Mouse (Mus musculus) limb, embryonic 15.5 days (tissue): Measurements from ENCODE around the gene Phip. TPM values are rescaled to one million over a fixed set of nuclear protein-coding genes. Genes with fewer than 3 reads are reported as not detected.

Experiments used
- ATAC-seq: fragments of 200-750 bp; cut with Nextera tagmentation; 2 replicates; pipeline ENCODE4 v1.8.0; 2017; ENCODE audit warnings: low read depth, moderate TSS enrichment; ENCODE audit not compliant: insufficient number of reproducible peaks, low FRiP score, low TSS enrichment
- H3K27ac ChIP-seq: fragments of 300-500 bp; sonication (generic); 2 replicates; pipeline ENCODE4 v1.5.1; 2015; ENCODE audit warnings: moderate library complexity, mild to moderate bottlenecking, inconsistent platforms
- H3K27me3 ChIP-seq: fragments of 300-500 bp; sonication (generic); 2 replicates; pipeline ENCODE4 v1.6.1; 2015; ENCODE audit warnings: inconsistent platforms
- H3K36me3 ChIP-seq: fragments of 300-500 bp; sonication (generic); 2 replicates; pipeline ENCODE4 v1.6.1; 2015; ENCODE audit warnings: inconsistent platforms
- H3K4me1 ChIP-seq: fragments of 300-500 bp; sonication (generic); 2 replicates; pipeline ENCODE4 v1.6.1; 2015; ENCODE audit warnings: inconsistent platforms
- H3K4me2 ChIP-seq: fragments of 300-500 bp; sonication (generic); 2 replicates; pipeline ENCODE4 v1.6.1; 2015; ENCODE audit warnings: mild to moderate bottlenecking, inconsistent platforms
- H3K4me3 ChIP-seq: fragments of 300-500 bp; sonication (generic); 2 replicates; pipeline ENCODE4 v1.5.1; 2015; ENCODE audit warnings: mild to moderate bottlenecking, inconsistent platforms
- H3K9ac ChIP-seq: fragments of 300-500 bp; sonication (generic); 2 replicates; pipeline ENCODE4 v1.6.1; 2015; ENCODE audit warnings: inconsistent platforms
- H3K9me3 ChIP-seq: fragments of 300-500 bp; sonication (generic); 2 replicates; pipeline ENCODE4 v1.6.1; 2016; ENCODE audit warnings: inconsistent platforms
- WGBS: fragments of 180-500 bp; shearing (Covaris S2); methylation state at CpG from one replicate; pipeline ENCODE4 v1.1.7; 2015; 5-methylcytosine and 5-hydroxymethylcytosine counted together
- polyA plus RNA-seq: library from polyadenylated mRNA; unstranded; fragments of >200 nt; fragmentation: Nextera tagmentation; extraction: Ambion mirVana; gene quantifications from 2 replicates; pipeline ENCODE4 v1.2.1, GENCODE M21; 2015

Gene Phip
- polyA plus RNA-seq, 1 experiment from 2014 or later, result 87.9 TPM

DNA sequence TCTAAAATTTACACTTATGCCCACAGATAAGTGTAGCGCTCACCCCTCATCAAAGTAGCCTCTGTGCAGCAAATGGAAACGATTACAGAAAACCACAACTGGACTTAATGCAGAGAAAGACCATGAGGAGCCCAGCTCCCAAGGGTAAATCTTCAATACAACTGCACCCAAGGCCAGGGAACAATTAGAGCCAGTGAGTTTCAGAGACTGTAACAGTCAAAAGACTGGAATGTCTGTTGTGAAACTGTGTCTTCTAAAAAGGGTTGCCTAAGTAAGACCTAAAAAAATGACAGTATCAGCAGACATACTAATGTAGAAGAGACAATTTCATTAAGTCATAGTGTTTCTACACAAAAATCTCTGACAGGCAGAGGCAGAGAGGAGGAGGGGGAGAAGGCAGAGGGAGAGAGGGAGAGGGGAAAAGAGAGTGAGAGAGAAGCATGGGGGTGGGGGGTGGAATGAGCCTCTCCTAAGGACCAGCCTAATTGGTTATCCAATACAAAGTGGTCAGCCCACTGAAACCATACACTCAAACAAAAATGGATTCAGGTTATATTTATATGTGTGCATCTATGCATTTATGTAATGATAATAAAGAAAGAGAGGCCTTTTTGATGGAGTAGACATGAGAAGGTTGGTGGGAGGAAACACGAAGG lies 113.4 kb downstream of the Phip start:
- no peaks in the 10 kb centered on the region for H3K27me3 ChIP-seq
- H3K4me2 ChIP-seq, result no peak overlapping the region
- no peaks in the 10 kb centered on the region for H3K36me3 ChIP-seq
- ATAC-seq, result no peak
- WGBS, result 83% methylated on average over 3 of the region's 3 CpGs
- H3K4me3 ChIP-seq, result no peak overlapping the region
- peak overlapping the region; percentile 43; the same call in 1 of the 2 replicates for H3K27ac ChIP-seq
- H3K9me3 ChIP-seq, result no peaks in the 10 kb centered on the region
- H3K4me1 ChIP-seq, result peaks cover 3% of the 10 kb centered on the region; the same call in 1 of the 2 replicates
- no peak overlapping the region for H3K9ac ChIP-seq

GRCm38 (mm10) chr9:82861316-82861715 lies 114.0 kb downstream of the Phip start:
- H3K4me1 ChIP-seq, result peaks cover 3% of the 10 kb centered on the region; the same call in 1 of the 2 replicates
- H3K4me2 ChIP-seq, result no peak overlapping the region
- H3K4me3 ChIP-seq, result no peak overlapping the region
- no peaks in the 10 kb centered on the region for H3K36me3 ChIP-seq
- H3K27ac ChIP-seq, result peak overlapping the region; percentile 43; the same call in 1 of the 2 replicates
- H3K27me3 ChIP-seq, result no peaks in the 10 kb centered on the region
- no peaks in the 10 kb centered on the region for H3K9me3 ChIP-seq
- no peak for ATAC-seq
- whole genome bisulfite sequencing, result 56% methylated on average over 4 of the region's 4 CpGs
- H3K9ac ChIP-seq, result no peak overlapping the region

DNA sequence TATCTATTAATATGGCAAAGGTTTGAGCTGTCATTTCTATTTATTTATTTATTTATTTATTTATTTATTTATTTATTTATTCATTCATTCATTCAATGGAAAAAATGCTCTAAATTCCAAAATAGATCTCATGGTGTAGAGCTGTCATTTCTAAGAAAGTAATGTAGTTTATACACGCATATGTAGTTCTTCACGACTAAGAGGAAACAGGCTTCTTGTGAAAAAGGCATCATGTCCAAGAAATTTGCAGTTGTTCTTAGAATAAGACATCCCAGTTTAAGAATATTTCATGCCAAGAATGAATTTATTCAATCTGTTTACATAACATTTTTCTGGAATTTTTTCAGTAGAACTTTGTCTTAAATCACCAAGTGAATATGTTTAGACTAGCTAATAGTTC lies 114.5 kb downstream of the Phip start:
- no peaks in the 10 kb centered on the region for H3K9me3 ChIP-seq
- H3K4me2 ChIP-seq, result no peak overlapping the region
- no peak overlapping the region for H3K27ac ChIP-seq
- WGBS, result 84% methylated on average over 2 of the region's 2 CpGs
- H3K9ac ChIP-seq, result no peak overlapping the region
- H3K4me1 ChIP-seq, result peaks cover 3% of the 10 kb centered on the region; the same call in 1 of the 2 replicates
- no peak overlapping the region for H3K4me3 ChIP-seq
- no peaks in the 10 kb centered on the region for H3K27me3 ChIP-seq
- H3K36me3 ChIP-seq, result no peaks in the 10 kb centered on the region
- ATAC-seq, result no peak

- H3K27ac ChIP-seq, result no peak overlapping the region
- H3K4me1 ChIP-seq, result no peaks in the 10 kb centered on the region
- 63% methylated on average over 4 of the region's 4 CpGs for WGBS
- H3K4me3 ChIP-seq, result no peak overlapping the region
- no peaks in the 10 kb centered on the region for H3K9me3 ChIP-seq
- no peak overlapping the region for H3K9ac ChIP-seq
- no peak overlapping the region for H3K4me2 ChIP-seq
- no peaks in the 10 kb centered on the region for H3K36me3 ChIP-seq
- H3K27me3 ChIP-seq, result no peaks in the 10 kb centered on the region
- no peak for ATAC-seq
Observed at GRCm38 (mm10) chr9:82856241-82856640, 119.1 kb downstream of the Phip start.

- H3K4me1 ChIP-seq, result no peaks in the 10 kb centered on the region
- no peaks in the 10 kb centered on the region for H3K9me3 ChIP-seq
- no peak overlapping the region for H3K27ac ChIP-seq
- WGBS, result 41% methylated on average over 3 of the region's 3 CpGs
- no peak overlapping the region for H3K4me3 ChIP-seq
- H3K36me3 ChIP-seq, result no peaks in the 10 kb centered on the region
- H3K9ac ChIP-seq, result no peak overlapping the region
- no peaks in the 10 kb centered on the region for H3K27me3 ChIP-seq
- no peak overlapping the region for H3K4me2 ChIP-seq
- no peak for ATAC-seq
Observed at GRCm38 (mm10) chr9:82854973-82855614, 120.2 kb downstream of the Phip start.

DNA sequence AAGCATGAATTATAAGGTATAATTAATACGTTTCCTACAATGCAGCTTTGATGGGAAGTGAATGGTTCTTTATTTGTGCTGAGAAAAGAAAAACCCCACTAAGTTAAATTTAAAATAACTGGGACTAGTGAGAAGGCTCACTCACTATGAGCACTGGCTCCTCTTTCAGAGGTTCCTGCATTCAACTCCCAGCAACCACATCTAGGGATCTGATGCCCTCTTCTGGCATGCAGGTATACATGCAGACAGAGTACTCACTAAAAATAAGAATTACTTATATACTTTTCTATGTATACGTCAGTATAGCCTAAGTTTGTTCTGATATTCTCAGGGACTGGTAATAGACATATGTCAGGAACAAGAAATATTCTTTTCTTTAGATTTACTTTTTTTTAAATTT lies 121.3 kb downstream of the Phip start:
- H3K27me3 ChIP-seq, result no peaks in the 10 kb centered on the region
- H3K36me3 ChIP-seq, result no peaks in the 10 kb centered on the region
- ATAC-seq, result no peak
- H3K9ac ChIP-seq, result no peak overlapping the region
- no peak overlapping the region for H3K4me2 ChIP-seq
- no peaks in the 10 kb centered on the region for H3K9me3 ChIP-seq
- no peak overlapping the region for H3K4me3 ChIP-seq
- H3K27ac ChIP-seq, result no peak overlapping the region
- H3K4me1 ChIP-seq, result no peaks in the 10 kb centered on the region
- WGBS, result 45% methylated on average over 2 of the region's 2 CpGs

GRCm38 (mm10) chr9:82842671-82843070 lies 132.6 kb downstream of the Phip start:
- Histone ChIP-seq H3K9me3 (no peaks in the 10 kb centered on the region), H3K27ac (no peak overlapping the region), H3K9ac (no peak overlapping the region), H3K4me2 (no peak overlapping the region), H3K4me1 (no peaks in the 10 kb centered on the region), H3K27me3 (no peaks in the 10 kb centered on the region), H3K36me3 (peaks cover 12% of the 10 kb centered on the region; the same call in 1 of the 2 replicates), H3K4me3 (no peak overlapping the region)
- WGBS, result 78% methylated on average over 4 of the region's 4 CpGs
- ATAC-seq, result no peak

DNA sequence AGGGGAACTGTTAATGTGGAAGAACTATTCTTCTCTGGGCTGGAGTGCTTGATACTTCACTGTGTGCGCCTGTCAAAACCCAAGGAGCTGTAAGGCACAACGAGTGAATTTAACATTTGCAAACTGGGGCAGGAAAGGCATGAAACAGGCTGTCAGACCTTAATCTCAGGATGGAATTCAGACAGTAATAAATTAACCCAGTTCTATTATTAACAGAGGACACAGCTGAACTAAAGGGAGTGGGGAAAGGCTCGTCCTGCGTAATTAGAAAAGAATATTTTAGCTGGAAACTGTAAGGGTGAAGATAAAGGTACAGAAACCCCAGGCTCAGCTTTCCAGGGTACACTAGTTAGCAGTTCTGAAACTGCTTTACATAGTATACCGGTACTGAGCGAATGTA lies 139.4 kb downstream of the Phip start:
- WGBS, result 65% methylated on average over 6 of the region's 6 CpGs
- no peak overlapping the region for H3K27ac ChIP-seq
- no peaks in the 10 kb centered on the region for H3K27me3 ChIP-seq
- H3K9ac ChIP-seq, result no peak overlapping the region
- H3K4me3 ChIP-seq, result no peak overlapping the region
- no peaks in the 10 kb centered on the region for H3K9me3 ChIP-seq
- no peak overlapping the region for H3K4me2 ChIP-seq
- no peak for ATAC-seq
- H3K36me3 ChIP-seq, result peaks cover 10% of the 10 kb centered on the region; the same call in 1 of the 2 replicates
- H3K4me1 ChIP-seq, result no peaks in the 10 kb centered on the region

GRCm38 (mm10) chr9:82831891-82832290 lies 143.4 kb downstream of the Phip start:
- Histone ChIP-seq H3K9me3 (no peaks in the 10 kb centered on the region), H3K4me1 (peaks cover 4% of the 10 kb centered on the region; the same call in 1 of the 2 replicates), H3K4me2 (no peak overlapping the region), H3K27me3 (no peaks in the 10 kb centered on the region), H3K27ac (no peak overlapping the region), H3K4me3 (no peak overlapping the region), H3K36me3 (no peaks in the 10 kb centered on the region), H3K9ac (no peak overlapping the region)
- no peak for ATAC-seq
- 40% methylated on average over 4 of the region's 4 CpGs for WGBS

- H3K4me1 ChIP-seq, result peaks cover 4% of the 10 kb centered on the region; the same call in 1 of the 2 replicates
- H3K27me3 ChIP-seq, result no peaks in the 10 kb centered on the region
- H3K36me3 ChIP-seq, result 0 out of 2 replicates have a peak, but pooled peaks cover 4% of the 10 kb centered on the region
- H3K9ac ChIP-seq, result peak overlapping the region; percentile 62
- peak overlapping the region; percentile 86 for H3K4me3 ChIP-seq
- ATAC-seq, result peak; percentile 89
- H3K4me2 ChIP-seq, result peak overlapping the region; percentile 57
- under 1% methylated on average over 65 of the region's 65 CpGs for WGBS
- no peaks in the 10 kb centered on the region for H3K9me3 ChIP-seq
- H3K27ac ChIP-seq, result peak overlapping the region; percentile 88
Observed at GRCm38 (mm10) chr9:82829693-82830430, 145.5 kb downstream of the Phip start.

DNA sequence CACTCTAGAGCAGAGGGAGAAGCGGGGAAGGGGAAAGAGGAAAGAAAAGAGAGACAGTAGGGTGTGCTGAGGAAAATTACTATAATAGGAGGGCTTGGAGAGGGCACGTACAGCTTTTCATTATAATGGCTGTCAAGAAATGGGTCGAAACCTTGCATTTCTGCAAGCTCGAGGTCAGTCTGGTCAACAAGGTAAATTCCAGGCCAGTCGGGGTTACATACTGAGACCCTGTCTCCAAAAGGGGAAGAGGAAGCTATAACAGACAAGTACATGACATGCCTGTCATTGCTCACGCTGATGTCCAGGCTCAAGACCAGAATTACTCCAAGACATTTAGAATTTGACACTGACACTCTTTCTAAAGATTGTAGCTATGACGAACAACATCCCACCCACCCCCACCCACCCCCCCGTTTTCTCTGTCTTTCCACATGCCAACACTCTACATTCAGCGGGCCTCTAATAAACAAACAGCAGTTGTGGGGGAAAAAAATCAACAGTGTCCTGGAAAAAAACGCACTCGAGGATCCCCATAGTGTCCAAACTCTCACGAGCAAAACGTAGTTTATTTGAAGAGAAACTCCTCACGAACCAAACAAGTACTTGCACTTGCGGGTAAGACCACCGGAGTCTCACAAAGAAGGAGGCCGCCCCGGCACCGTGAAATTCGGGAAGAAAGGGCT lies 146.2 kb downstream of the Phip start, which contains the start of gene Irak1bp1:
TSS of gene Irak1bp1 (plus strand) at position 534 of the 683 bp plus-strand sequence.
- Histone ChIP-seq H3K4me1 (peaks cover 4% of the 10 kb centered on the region; the same call in 1 of the 2 replicates), H3K27me3 (no peaks in the 10 kb centered on the region), H3K4me3 (peak within 1 kb of the TSS; percentile 86), H3K9me3 (no peaks in the 10 kb centered on the region), H3K36me3 (0 out of 2 replicates have a peak, but pooled peaks cover 4% of the 10 kb centered on the region), H3K9ac (peak within 1 kb of the TSS; percentile 62), H3K4me2 (peak within 1 kb of the TSS; percentile 57), H3K27ac (peak within 1 kb of the TSS; percentile 88)
- WGBS, result 13% methylated on average over 20 of the region's 20 CpGs
- ATAC-seq, result peak; percentile 2; the same call in 1 of the 2 replicates
